Mouse (Mus musculus): ENCODE measurements around the gene Dscaml1.
A peak's percentile ranks its signal among the peaks of the same experiment; 100 is the strongest.

The Dscaml1 gene

DNA sequence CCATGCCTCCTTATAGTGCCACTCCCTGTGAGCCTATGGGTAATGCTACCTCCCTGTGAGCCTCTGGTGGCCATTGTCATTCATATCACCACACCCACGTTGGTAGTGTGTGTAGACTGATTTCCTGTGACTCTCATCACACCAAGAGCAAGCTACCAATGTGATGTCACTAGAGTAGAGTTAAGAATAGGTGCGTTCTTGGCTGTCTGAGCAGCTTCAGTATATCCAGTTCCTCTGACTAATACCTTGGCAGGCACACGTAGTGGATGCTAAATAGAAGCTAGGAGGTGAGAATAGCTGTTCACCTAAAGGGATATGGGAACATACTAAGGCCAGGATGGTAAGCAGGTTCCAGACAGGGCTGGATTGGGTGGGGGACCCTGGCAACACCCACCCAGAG lies 143.3 kb downstream of the Dscaml1 start:
- DNase-seq (ENCODE audit: low read depth, low spot score), result no peak

DNA sequence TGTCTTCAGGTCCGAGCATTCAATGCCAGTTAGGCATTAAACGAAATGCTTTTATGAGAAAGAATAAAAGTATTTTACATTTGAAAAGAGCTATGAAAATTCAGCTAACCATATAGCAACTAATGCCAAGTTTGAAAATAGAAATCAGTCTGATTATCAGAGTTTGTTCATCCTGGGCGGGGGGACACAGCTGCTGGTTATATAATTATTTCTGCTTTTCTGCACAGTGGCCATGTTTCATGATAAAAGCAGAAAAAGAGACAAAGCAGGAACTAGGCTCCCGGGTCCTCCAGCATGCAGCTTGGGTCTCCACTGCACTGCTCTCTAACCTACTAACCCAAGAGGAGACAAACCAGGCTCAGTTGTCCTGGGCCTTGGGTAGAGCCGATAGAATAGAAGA lies 143.9 kb downstream of the Dscaml1 start:
- DNase-seq (ENCODE audit: low read depth, low spot score), result no peak

DNA sequence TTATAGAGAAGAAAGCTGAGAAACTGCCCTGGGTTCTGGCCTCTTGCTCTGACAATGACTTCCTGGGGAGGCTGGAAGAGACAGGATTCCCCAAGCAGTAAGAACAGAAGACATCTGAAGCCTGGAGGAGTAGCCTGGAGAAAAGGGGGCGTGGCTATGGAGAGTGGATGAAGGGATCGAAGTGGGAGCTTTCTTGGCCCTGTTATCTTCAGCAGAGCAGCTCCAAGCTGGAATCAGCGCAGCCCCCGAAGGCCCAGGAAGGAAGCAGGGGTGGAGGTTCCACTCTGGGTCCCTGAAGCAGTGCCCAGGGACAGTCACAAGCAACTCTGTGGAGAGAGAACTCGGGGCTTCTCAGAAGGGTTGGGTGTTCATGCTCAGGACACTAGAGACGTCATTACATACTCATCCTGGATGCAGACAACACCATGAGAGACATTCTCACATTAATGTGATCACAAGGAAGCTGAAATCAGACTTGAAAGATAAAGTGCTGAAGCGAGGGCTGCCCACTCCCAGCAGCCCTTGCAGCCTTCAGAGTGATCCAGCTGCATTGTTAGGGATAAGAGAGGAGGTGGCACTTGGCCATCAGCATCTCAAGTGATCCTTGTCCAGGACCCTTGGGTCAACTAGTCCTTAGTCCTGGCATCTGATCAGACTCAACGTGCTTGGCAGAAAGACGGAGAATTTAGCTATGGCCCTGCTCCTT lies 146.5 kb downstream of the Dscaml1 start:
- DNase-seq (ENCODE audit: low read depth, low spot score), result no peak

DNA sequence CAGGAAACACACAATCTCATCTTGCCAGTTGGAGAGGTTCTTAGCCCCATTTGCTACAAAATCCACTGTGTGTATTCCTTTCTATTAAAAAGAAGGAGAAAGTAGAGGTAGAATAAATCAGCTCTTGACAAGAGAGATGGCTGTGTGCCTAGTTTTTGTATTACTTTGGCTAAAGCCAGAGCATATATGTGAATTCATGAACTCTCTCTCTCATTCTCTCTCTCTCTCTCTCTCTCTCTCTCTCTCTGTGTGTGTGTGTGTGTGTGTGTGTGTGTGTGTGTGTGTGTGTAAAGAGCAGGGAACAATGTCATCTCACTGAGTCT lies 147.0 kb downstream of the Dscaml1 start:
- DNase-seq (ENCODE audit: low read depth, low spot score), result no peak

- no peak for DNase-seq (ENCODE audit: low read depth, low spot score)
These were observed 147.6 kb downstream of the Dscaml1 start for GRCm38 (mm10) chr9:45574021-45574420.

DNA sequence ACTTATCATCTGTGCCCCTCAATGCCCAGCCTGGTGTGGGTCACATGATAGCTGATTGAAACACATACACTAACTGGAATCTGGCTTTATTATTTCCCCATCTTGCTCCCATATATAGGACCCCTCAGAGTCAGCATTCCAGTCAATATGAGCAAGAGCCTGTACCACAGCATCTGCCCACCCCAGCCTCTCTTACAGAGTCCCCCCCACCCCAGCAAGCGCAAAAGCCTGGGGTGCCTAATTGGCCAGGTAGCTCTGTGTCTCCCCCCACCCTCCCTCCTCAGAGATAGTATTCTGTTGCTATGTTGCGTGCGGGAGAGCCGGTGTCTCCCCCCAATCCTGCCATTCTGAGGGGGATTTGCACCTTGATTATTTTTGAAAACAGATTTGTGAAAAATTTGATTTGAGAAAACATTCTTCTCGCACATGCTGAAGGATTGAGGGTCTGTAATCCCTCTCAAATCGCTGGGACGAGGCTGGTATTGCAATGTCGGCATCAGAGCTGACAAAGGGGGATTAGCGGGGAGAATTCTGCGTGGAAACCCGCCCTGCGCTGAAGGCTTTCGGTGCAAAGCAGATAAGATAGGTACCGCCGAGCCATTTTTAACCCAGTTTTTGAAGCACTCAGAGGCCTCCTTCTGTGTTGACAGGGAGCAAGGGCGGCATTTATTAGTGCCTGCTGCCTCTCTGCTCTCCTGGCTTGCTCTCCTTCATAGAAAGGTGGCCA lies 153.8 kb downstream of the Dscaml1 start:
- DNase-seq (ENCODE audit: low read depth, low spot score), result no peak

DNA sequence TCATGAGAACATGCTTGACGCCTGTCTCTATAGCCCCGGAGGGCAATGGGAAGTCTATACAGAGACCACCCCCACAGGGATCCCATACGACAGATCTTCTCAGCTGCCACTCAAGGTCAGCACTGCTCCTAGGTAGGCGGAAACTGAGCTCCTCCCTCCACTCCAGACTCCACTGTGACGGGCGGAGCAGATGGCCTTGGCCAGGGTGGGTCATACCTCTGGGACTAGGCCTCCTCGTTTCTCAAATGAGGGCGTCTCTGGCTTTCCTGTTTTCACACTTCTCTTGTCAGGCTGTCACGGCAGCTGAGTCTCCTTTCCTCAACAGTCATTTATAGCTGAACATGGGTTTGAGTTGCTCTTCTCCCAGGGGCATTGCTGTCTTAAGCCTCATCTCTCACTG lies 160.0 kb downstream of the Dscaml1 start:
- no peak for DNase-seq (ENCODE audit: low read depth, low spot score)

GRCm38 (mm10) chr9:45587704-45588103 lies 161.3 kb downstream of the Dscaml1 start:
- DNase-seq (ENCODE audit: low read depth, low spot score), result no peak

GRCm38 (mm10) chr9:45589867-45590266 lies 163.4 kb downstream of the Dscaml1 start:
- peak; percentile 70 for DNase-seq (ENCODE audit: low read depth, low spot score)

DNA sequence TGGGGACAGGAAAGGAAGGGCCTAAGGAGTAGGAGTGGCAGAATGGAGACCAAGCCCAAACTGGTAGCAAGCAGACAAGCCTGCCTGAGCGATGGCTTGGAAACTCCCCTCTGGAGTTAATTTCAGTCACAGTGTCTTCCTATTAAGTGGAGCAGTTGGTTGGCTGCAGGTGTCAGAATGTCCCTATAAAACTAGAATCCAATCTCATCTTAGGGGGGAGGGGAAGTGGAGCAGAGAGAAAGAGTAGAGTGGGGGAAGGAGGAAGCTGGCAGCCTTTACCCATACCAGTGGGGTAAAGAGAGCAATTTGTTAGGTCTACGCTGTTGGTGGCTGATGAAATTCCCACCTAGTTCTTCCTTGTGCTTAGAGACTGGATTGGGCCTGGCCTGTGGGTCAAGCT lies 164.6 kb downstream of the Dscaml1 start:
- DNase-seq (ENCODE audit: low read depth, low spot score), result no peak

DNA sequence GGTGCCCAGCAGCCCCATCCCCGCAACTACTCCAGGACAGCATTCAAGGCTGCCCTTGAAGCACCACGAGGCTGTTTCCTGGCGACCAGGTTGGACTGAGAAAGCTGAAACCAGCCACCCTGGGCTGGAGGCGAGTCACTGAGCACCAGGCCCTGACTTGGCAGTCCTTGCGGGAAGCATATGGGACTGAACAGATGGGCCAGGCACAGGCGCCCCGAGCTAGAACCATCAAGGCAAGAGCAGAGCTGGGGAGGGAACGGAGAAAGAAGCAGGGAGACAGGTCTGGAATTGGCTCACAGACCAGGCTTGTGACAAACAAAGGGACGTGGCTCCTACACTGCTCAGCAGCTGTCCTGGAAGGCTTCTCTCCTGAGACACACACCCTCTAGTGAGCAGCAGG lies 165.9 kb downstream of the Dscaml1 start:
- no peak for DNase-seq (ENCODE audit: low read depth, low spot score)

GRCm38 (mm10) chr9:45598117-45598516 lies 171.7 kb downstream of the Dscaml1 start:
- DNase-seq (ENCODE audit: low read depth, low spot score), result no peak

- no peak for DNase-seq (ENCODE audit: low read depth, low spot score)
These were observed 172.9 kb downstream of the Dscaml1 start for GRCm38 (mm10) chr9:45599377-45599776.

GRCm38 (mm10) chr9:45607337-45607736 lies 180.9 kb downstream of the Dscaml1 start:
- no peak for DNase-seq (ENCODE audit: low read depth, low spot score)

DNA sequence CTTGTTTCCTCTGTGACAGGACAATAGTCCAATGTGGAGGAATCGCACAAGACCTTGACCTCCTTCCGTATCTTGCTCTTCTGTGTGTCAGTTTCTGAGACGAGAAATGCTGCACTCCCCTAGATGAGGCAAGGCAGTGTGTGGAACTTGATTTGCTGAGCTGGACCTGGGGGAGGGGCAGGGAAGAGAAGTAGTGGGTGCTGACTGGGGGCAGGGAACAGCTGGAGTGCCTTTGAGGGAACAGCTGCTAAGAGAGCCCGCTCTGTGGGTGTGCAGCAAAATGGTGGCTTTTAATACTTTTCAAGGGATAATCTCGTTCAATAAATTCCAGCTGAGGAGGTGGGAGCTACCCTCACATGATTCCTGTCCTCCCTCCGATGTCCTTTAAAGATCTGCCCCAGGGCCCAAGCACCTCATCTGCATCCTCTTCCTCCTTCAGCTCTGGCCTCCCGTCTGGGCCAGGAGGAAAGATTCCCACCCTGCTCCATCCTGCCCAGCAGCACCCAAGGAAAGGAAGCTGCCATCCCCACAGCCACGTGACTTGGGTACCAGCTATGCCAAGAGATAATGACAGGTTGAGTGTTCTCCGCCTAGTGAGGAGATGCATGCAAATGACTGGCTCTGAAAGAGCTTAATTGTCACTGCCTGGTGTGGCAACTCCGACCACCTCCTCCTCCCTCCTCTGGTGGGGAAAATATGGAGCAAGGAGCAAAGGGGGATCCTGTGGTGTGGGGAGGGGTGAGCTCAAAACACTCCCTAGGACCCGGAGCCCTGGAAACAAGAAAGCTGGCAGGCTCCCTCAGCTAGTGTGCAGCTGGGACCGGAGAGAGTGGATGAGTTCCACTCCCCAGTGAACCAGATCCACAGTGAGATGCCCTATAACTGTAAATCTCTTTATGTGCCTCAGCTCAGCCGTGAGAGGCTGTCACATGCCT lies 181.9 kb downstream of the Dscaml1 start:
- no peak for DNase-seq (ENCODE audit: low read depth, low spot score)

DNA sequence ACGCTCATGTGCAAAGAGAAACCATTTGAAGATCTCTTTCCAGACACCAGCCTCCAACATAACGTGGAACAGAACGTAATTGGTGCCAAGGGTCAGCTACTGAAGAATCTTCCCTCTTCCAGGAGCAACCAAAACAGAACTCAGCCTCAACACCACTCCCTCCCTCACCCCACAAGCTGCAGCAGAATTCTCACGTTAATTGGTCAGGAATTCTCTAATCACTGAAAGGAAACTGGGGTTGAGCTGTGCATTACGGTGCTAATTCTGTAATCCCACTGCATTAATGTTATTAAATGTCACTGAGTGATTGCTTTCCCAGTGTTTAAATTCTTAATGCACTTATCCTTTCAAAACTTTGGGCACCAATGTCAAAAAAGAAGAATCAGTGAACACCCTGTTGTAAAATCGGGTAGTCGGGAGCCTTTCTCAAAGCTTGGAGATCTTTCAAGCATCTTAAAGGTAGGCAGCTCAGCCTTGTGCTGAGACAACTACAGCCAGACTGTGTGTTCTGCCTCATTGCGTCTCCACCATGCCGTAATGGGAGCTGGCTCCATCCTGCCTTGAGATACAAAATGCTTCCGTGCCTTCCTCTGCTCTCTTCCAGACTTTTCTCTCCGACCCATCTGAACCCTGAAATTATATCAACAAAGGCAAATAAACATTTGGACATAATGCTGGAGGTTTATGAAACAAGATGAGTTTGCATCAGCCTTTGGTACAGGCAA lies 184.1 kb downstream of the Dscaml1 start:
- no peak for DNase-seq (ENCODE audit: low read depth, low spot score)

DNA sequence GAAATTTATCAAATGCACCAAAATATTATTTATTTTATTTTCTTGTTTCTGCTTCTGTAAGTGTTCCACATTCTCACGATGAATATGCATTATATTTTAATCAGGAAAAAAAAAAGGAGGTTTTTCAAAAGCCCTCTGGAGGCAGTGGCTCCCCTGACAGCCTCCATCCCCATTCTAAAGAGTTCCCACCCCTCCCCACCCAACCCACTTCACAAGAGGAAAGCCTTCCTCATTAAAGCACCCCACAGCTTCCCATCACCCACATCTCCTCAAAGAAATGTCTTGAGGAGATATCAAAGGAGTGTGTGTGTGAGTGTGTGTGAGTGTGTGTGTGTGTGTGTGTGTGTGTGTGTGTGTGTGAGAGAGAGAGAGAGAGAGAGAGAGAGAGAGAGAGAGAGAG lies 188.2 kb downstream of the Dscaml1 start:
- DNase-seq (ENCODE audit: low read depth, low spot score), result no peak

DNA sequence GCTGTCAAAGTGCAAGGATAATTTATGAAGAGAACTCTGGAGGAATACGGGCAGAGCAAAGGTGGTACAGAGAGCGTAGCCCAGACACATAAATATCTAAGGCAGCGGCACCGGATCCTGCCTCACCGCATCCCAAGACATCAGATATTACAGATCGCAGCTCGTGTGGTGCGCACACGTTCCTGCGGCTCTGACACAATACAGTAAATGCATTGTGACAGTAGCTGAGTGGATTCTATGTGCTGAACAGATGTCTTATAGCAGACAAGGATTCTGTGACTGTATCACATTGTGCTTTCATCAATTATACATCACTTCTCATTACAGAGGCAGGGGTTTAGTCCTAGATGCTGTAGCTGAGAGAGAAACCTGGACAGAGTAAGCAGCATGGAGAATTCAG lies 191.5 kb downstream of the Dscaml1 start:
- no peak for DNase-seq (ENCODE audit: low read depth, low spot score)

- no peak for DNase-seq (ENCODE audit: low read depth, low spot score)
These were observed 192.0 kb downstream of the Dscaml1 start for GRCm38 (mm10) chr9:45618443-45618842.

DNA sequence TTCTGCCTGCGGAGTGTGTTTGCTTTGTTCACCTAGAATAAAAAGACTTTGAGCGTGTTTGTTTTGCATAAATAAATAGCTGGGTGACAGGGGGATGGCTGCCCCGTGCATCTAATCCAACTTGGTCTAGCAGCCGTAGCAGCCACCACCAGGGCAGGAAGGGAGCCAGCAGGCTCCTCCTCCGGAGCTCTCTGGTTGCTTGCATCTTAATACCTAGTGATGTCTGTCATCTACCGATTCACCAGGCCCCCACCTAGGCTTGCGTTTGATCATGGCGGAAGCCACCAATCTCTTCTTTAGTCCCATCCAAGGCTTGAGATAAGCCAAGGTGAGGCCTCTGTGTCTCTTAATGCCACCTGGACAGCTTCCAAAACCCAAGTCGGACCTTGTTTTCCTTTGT lies 193.6 kb downstream of the Dscaml1 start:
- DNase-seq (ENCODE audit: low read depth, low spot score), result no peak

- no peak for DNase-seq (ENCODE audit: low read depth, low spot score)
These were observed 194.5 kb downstream of the Dscaml1 start for GRCm38 (mm10) chr9:45620920-45621319.
